Mouse (Mus musculus): ENCODE data around the gene Osbpl2.

Gene Osbpl2

DNA sequence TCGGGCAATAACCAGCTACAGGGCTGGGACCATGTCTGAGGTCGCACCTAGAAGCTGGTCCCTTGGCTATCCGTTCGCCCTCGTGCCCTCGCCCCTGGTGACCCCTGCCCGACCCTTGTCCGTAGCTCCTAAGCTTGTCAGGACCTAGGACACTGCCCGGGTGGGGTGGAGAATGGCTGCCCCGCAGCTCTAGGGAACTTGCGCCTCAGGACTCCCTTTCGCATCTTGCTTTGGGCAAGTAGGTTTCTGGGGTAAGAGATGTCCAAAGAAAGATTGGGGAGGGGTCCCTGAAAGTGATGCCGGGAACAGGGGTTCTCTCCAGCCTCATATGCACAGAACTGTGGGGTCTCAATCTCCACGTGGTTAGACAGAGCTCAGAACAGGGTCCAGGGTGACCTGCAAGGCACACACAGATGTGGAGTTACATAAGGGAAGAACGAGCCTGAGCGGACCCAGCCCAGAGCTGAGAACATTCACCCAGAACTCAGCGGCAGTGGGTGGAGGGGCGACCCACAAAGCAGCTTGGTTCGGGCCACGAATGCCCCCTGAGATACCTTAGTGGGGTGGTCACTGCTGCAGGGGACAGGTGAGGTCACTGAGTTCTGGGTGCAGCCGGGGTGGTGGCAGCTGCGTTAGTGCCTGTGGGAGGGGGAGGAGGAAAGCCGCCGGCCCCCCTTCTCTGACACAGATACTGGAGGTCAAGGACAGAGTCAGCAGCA lies 14.3 kb upstream of the Osbpl2 start:
- peak; percentile 16 for DNase-seq (ENCODE audit: extremely low spot score)

DNA sequence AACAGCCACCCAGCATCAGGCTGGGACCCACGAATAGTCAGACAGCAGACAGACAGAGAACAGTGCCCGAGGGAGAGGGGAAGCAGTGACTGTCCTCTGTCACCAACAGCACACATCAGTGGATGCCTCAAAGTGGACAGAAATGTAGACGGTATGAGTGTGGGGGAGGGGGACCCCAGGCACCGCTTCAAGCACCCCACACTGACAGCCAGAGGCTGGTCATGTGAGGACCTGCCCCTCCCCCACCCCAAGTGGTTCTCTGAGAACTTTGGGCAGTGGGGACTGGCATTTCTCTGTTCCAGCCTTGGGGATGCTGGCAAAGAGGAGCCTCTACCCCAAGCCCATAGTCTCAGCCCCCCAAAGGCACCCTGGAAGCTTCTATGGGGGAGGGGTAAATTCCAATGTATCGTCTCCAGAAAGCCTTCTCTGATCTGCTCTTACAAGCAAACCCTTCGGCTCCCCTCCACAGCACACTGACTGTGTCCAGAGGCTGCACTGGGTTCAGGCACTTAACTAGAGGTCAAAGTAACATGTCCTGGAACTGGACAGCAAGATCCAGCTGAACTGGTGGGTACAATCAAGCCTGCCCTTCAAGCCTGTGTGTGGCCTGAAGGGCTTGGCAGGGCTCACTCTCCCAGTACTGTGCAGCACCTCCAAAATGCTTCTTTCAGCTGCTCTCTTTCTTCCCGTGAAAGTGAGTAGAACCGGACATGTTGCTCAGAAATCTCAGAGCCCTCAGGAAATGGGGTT lies 13.5 kb upstream of the Osbpl2 start:
- no peak for DNase-seq (ENCODE audit: extremely low spot score)

DNA sequence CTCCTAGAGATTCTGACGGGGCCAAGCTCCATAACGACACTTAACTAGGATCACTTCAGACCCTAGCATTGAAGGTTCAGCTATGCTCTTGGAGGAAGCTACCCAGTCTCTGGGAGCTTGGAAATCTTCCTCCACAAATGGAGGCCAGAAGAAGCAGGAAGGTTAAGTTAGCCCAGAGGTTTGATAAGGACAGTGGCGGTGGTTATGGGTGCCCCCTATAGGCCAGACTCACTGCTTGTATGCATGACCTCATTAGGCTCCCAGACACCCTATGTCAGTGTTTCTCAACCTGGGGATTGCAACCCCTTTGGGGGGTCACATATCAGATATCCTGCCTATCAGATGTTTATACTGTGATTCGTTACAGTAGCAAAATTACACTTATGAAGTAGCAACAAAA lies 12.0 kb upstream of the Osbpl2 start:
- no peak for DNase-seq (ENCODE audit: extremely low spot score)

DNA sequence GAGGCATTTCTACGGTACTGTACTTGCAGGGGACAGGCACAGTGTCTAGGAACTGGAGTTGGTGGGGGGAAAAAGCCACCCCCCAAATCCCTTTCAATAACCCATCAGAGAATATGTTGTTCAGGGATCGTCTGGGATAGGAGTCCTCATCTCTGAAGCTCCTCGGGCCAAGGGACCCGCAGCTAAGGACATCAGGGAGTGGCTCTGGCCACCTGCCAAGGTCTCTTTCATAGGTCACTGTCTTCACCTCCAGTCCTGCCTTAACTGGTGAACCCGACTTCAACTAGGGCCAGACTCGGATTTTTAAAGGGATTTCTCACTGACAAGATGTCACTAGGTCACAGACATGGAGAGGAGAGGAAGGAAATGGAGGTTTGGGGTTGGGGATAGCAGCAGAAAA lies 10.8 kb upstream of the Osbpl2 start:
- DNase-seq (ENCODE audit: extremely low spot score) = no peak

DNA sequence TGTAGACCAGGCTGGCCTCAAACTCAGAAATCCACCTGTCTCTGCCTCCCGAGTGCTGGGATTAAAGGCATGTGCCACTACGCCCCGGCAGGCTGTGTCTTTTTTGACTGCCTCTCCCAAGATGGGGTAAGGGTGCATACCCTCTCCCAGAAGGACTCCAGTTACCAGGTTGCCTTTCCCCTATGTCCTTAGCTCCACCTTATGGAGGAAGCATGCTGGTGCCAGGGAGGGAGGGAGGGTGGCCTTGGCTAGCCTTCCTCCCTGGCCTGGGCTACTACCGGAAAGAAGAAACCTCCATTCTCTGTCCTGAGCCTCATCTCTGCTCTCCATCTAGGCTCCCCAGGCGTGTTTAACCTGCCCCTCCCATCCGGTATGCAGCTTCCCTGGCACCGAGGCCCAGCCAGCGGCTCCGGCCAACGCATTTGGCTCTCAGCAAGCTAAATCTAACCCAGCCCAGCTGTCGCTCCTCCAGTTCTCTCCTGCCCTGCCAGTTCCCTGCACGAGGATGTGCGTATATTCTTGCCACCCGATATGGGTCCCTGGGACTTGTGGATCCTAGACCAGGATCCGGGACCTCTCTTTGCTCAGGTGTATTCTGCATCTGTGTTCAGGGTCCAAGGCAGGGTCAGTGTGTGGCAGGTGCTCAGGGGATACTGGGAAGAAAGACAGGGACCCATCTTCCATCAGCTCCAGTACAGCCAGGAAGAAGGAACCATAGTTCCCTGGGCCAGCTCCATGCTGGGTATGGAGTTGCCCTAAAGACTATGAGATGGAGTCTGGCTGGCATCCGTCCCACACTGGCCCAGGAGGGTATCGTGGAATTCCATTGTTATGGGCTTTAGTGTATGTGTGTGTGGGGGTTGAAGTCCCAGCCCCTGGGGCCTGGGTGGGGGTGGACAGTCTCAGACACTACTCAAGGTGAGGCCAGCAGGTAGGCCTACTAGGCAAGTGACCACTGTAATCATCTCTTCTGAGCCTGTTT lies 4.9 kb upstream of the Osbpl2 start:
- DNase-seq (ENCODE audit: extremely low spot score) = no peak

DNA sequence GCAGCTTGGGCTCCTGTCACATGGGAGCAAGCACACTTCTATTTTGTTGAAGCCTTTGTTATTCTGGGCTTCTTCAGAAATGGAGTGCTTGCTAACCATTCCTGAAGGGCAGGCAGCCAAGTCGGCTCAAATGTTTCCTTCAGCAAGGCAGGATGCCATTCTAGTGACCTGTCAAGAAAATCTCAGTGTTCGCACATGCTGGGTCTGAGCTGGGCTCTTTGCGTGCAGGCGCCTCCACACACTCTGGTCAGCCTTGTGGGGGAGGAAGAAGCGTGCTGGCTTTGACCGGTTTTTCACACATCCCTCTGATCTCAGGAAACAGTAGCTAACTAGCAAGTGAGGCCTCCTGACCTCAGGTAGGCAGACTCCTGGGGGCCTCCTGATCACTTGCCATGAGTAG lies 3.8 kb upstream of the Osbpl2 start:
- DNase-seq (ENCODE audit: extremely low spot score) = no peak

DNA sequence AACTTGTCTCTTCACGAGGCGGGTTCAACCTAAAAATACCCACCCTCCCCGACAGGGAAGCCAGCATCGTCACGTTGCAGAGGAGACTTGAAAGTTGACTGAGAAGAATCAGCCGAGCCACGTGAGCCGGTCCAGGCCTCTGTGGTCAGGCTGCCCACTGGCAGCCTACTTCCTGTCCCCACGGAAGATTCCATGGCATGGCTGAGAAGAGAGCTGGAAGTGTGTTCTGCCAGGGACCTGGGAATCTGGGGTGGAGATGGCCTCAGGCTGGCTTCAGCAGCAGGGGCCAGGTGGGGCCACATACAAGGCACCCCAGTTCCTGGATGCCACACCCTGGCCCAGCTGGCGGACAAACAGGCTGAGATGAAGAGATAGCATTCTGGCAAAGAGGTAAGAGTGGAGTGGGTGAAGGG lies 3.0 kb upstream of the Osbpl2 start:
- DNase-seq (ENCODE audit: extremely low spot score) = no peak

DNA sequence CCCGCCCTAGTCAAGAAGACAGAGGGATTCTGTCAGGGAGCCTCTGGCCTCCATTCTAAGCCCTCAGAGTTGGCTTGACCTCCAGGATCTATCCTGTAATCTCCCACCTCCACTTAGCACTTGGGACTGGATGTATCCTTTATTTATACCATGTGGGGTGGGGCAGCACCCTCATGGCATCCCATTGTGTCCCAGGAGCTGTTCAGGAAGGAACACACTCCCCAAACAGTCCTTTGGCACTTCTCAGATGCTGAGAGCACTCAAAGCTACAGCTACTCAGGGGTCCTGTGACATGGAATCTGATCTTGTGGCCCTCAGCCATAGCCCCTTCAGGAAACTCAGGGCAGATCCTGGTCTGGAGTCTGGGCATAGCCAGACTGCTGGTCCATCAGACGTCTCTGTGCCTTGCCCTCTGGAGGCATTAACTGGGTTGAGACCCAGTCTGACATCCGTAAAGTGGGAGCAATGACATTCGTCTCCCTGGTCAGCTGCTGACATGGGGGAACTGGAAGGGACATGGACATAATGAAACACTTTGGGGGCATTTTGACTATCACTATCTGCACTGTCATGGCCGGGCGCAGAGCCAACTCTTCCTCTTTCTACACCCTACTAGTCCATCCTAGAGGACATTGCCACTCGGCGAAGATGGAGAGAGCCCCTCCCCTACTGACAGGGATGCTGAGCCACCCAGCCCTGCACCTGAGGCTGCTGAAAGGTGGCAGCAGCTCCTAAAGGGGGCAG lies 2.2 kb upstream of the Osbpl2 start:
- no peak for DNase-seq (ENCODE audit: extremely low spot score)

DNA sequence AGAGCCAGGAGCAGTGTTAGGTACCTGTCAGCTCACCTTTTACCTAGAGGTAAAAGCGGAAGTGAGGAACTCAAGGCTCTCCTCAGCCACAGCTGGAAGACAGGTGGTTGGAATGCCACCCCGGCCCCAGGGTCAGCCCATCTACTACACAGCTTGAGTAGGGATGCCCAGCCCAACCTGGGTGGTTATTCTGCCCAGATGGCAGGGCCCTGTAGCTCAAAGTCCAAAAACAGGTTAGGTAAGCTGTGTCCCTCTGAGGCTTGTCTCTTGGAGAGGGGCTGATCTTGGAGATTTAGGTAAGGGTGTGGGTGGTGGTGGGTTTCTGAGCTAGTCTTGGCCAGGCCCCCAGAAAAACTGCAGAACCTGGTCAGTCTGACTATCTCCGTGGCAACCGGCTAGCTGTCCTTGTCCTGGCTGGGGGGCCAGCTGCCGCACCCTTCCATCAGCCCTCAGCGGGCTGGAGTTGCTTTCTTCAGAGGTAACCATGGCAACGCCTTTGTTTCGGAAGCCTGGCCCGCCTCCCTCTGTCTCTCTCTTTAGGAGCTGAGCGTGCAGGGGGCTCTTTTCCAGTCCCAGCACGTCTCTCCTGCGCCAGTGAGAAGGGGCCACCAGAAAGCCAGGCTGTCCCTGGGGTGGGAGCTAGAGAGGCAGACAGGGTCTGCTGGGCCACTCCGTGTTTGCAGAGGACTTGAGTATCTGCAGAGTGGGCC lies 1.5 kb upstream of the Osbpl2 start:
- peak; percentile 72 for DNase-seq (ENCODE audit: extremely low spot score)

DNA sequence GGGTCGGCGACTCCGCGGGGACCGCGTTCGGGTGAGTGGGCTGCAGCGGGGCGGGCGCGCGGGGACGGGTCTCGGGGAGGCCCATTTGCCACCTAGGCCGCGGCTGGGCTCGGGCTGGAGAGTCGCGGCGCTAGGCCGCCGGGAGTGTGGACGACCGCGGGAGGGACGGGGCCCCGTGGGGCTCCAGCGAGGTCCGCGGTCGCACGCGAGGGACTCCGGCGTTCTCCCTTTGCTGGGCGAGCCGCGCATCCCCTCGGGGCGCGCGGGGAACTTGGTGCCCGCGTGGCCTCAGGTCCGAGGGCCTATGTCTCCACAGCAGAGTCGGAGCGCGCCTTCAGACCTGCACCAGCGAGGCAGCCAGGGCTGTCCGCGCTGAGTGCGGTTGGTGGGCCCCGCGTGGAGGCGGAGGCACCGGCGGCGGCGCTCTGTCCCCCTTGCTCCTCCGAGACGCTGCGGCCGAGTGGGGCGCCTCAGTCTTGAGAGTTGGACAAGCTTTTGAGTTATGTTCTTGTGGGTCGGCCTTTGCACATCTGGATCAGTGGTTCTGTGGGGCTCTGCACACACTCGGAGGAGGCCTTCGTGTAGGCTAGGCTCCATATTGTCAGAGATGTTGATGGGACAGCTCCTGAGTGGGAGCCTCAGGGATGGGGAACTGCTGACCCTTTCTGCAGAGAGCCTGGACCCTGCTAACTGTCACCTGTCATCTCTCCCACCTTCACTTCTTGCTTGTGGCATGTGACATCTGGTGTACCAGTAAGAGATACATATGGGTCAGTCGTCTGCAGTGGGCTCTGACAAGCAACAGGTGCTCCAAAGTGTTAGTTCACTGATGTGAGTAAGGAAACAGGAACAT lies 559 bp downstream of the Osbpl2 start:
- DNase-seq (ENCODE audit: extremely low spot score) = peak; percentile 19

DNA sequence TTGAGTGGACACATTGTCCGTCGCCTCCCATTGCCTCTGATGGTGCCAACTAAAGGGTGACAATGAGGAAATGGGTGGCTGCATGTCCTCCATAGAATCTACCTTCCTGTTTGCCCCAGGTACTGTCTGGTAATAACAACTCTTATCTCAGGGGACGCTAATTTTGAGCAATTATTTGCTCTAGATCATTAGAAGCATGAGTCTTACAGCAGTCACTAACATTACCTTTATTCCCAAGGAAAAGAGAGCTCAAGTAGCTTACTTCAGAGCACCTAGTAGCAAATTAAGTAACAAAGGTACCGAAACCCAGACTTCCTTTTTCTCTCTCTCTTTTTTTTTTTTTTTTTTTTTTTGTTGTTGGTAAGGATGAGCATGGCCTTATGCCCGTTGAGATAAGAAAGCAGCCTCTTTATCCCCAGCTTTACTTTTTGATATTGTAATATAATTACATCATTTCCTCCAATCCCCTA lies 1.2 kb downstream of the Osbpl2 start:
- no peak for DNase-seq (ENCODE audit: extremely low spot score)

DNA sequence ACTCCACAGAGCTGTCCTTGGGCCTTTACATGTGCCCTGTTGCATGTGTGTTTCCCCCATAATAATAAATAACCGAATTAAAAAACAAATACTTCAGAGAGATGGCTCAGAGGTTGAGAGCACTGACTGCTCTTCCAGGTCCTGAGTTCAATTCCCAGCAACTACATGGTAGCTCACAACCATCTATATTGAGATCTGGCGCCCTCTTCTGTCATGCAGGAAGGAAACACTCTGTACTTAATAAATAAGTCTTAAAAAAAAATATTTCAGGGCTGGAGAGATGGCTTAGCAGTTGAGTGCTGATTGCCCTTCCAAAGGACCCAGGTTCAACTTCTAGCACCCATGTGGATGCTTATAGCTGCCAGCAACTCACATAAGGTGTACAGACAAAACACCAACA lies 5.1 kb downstream of the Osbpl2 start:
- DNase-seq (ENCODE audit: extremely low spot score) = no peak

DNA sequence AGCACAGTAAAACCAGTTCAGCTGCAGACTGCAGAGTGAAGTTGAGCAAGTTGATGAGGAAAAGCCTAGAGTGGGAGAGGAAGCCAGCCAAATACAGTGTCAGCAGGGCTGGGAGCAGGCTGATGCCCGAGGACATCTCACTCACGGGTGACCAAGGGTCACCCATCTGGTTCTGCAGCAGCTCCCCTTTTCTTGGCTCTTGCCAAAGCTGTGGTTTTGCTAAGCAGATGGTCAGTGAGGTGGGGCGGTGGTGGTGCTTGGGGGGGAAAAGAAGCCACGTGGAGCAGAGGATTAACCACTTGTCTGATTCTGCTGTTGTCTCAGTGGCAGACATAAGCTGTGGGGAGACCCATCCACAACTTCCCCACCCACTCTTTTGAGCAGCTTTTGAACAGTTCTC lies 7.1 kb downstream of the Osbpl2 start:
- no peak for DNase-seq (ENCODE audit: extremely low spot score)

DNA sequence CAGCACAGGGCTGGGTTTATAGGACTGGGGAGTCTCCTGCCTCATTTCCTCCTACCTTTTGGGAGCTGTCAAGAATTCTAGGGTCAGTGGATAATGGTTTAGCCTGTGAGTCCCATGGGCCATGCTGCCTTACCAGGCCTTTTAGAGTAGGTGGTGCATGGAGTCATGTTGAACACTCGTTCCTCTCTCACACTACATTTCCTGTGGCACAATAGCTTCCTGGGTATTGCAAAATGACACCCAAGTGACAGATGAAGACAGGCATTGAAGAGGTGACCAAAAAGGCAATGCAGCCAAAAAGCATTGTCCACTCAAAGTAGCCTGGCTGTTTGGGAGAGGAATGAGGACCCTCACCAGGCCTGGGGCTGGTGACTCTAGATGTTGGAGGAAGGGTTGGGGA lies 8.6 kb downstream of the Osbpl2 start:
- no peak for DNase-seq (ENCODE audit: extremely low spot score)

DNA sequence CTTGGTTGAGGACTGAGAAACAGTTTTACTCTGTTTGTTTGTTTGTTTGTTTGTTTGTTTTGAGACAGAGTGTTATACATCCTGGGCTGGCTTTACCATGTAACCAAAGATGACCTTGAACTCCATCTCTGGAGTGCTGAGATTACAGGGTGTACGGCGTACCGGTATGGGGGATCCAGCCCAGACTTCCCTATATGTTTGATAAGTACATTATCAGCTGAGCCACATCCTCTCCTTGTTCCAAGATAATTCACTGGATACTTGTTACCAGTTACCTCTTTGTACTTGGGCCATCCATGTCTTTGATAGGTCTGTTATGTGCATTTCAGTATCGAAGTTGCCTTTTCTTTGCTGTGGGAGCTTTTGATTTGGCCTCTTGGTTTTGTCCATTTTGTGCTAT lies 14.1 kb downstream of the Osbpl2 start:
- DNase-seq (ENCODE audit: extremely low spot score) = no peak

DNA sequence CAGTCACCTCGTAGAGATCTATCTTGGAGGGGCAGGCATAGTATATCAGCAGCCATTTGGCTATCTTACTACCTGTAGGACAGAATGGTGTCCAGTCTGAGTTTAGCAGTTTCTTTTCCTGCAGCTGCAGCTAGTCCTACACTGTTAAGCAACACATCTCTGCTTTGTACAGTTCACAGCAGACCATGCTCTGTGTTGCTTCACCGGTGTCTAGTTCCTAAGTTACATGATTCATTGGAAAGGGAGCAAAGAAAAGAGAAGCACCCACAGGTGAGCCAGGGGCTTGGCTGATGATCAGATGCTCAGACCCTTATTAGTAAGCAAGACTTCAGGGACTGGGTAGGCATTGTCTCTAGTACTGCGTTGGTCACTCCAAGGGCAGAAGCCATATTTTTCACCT lies 14.8 kb downstream of the Osbpl2 start:
- no peak for DNase-seq (ENCODE audit: extremely low spot score)

DNA sequence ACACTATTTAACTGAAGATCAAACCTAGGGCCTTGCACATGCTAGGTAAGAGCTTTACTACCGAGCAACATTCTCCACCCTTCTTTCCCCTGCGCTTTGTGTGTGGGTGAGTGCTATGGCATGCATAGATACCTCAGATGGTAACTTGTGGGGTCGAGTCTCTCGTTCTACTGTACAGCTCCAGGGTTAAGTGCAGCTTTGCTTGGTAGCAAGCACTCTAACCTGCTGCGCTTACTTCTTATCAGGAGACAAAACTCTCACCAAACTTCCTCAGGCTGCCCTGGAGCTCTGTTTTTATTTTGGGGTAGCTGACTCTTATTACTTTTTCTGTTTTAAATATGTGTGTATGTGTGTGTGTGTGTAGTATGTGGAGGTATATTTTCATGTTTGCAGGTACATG lies 16.3 kb downstream of the Osbpl2 start:
- DNase-seq (ENCODE audit: extremely low spot score) = no peak

DNA sequence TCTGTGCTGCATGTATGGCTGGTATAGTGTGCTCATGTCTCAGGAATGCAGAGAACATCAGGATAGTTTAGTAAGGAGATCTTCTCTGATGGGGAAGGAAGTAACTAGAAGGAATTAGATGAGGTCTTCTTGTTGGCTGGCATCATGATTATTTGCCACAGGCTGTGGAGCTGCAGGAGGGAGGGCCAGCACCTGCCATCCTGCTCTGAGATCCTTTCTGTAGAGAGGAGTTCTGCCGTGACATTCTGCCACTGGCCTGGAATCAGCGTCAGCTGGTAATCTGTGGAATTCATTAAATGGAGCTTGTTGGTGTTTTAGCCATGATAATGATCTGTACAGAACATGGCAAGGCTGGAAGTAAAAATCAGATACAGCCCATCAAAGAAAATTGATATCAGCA lies 27.0 kb downstream of the Osbpl2 start:
- no peak for DNase-seq (ENCODE audit: extremely low spot score)

DNA sequence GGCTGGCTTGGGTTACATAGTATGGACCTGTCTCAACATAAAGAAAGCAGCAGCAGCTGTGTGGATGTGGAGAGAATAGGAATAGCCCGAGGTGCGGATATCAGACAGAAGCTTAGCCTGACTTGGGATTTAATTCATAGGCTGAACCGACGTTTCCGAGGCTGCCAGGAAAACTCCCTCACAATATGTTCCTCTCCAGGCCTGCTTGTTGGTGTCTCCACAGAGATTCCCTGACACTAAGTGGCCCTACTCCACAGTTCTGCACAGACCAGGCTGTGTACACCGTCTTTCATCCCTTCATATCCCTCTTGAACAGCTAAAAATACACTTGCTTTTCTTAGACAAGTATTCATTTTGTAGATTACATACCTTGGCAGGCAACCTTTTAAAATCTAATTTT lies 28.3 kb downstream of the Osbpl2 start:
- no peak for DNase-seq (ENCODE audit: extremely low spot score)

DNA sequence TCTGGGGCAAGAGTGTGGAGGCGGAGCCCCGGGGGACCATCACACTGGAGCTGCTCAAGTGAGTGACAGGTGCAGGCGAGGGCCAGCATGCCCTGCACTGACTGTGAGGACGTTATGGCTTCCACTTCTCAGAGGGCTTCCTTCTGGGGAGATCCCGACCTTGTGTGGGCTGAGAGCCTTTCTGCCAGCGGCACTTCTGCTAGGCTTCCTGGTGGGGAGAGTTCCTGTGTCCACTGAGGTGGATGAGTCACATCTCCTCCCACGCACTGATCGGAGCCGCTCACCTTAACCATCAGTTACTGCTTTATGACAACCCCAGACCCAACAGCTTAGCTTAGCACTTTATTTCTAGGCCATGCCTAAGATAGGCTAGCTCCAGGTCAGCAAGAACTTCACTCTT lies 29.4 kb downstream of the Osbpl2 start:
- no peak for DNase-seq (ENCODE audit: extremely low spot score)

All from embryo, embryonic 9.5 days (tissue).